Mouse (Mus musculus): Measurements from ENCODE around the gene Retsat. TPM values are rescaled to one million over a fixed set of nuclear protein-coding genes. Genes with fewer than 3 reads are reported as not detected.

Gene Retsat
- total RNA-seq, 4 experiments from 2014 or later, result 63.5 to 114 (median 84.2) TPM

GRCm38 (mm10) chr6:72622917-72623316 is 24.6 kb downstream of the Retsat start:
- DNase-seq (ENCODE audit: low spot score in 2 of 2), result no peak

- DNase-seq (ENCODE audit: low spot score in 2 of 2), result no peak
Measured at GRCm38 (mm10) chr6:72623661-72624402, 25.6 kb downstream of the Retsat start.

GRCm38 (mm10) chr6:72626391-72626790 is 28.1 kb downstream of the Retsat start:
- DNase-seq (ENCODE audit: low spot score in 2 of 2), result no peak

- DNase-seq (ENCODE audit: low spot score in 2 of 2), result no peak
Measured at GRCm38 (mm10) chr6:72627276-72627675, 29.0 kb downstream of the Retsat start.

GRCm38 (mm10) chr6:72630370-72630769 is 32.1 kb downstream of the Retsat start:
- DNase-seq (ENCODE audit: low spot score in 2 of 2), result no peak

GRCm38 (mm10) chr6:72630961-72631360 is 32.7 kb downstream of the Retsat start:
- no peak for DNase-seq (ENCODE audit: low spot score in 2 of 2)

- DNase-seq (ENCODE audit: low spot score in 2 of 2), result no peak
Measured at GRCm38 (mm10) chr6:72631700-72632099, 33.4 kb downstream of the Retsat start.

- DNase-seq (ENCODE audit: low spot score in 2 of 2), result no peak
Measured at GRCm38 (mm10) chr6:72634311-72634710, 36.0 kb downstream of the Retsat start.

- peak in 1 of 2 experiments; percentile 43 for DNase-seq (ENCODE audit: low spot score in 2 of 2)
Measured at GRCm38 (mm10) chr6:72635760-72636431, 37.6 kb downstream of the Retsat start.

GRCm38 (mm10) chr6:72636940-72637339 is 38.7 kb downstream of the Retsat start:
- DNase-seq (ENCODE audit: low spot score in 2 of 2), result no peak

- no peak for DNase-seq (ENCODE audit: low spot score in 2 of 2)
Measured at GRCm38 (mm10) chr6:72641218-72641954, 43.1 kb downstream of the Retsat start.

GRCm38 (mm10) chr6:72644576-72644975 is 46.3 kb downstream of the Retsat start:
- DNase-seq (ENCODE audit: low spot score in 2 of 2), result no peak

GRCm38 (mm10) chr6:72645364-72645763 is 47.1 kb downstream of the Retsat start:
- DNase-seq (ENCODE audit: low spot score in 2 of 2), result no peak

- DNase-seq (ENCODE audit: low spot score in 2 of 2), result peak; percentile 40 to 83
Measured at GRCm38 (mm10) chr6:72647383-72647820, 49.1 kb downstream of the Retsat start.

- DNase-seq (ENCODE audit: low spot score in 2 of 2), result no peak
Measured at GRCm38 (mm10) chr6:72648002-72648595, 49.8 kb downstream of the Retsat start.

- peak; percentile 59 to 69 for DNase-seq (ENCODE audit: low spot score in 2 of 2)
Measured at GRCm38 (mm10) chr6:72650338-72650851, 52.1 kb downstream of the Retsat start.

- no peak for DNase-seq (ENCODE audit: low spot score in 2 of 2)
Measured at GRCm38 (mm10) chr6:72653419-72653818, 55.1 kb downstream of the Retsat start.

GRCm38 (mm10) chr6:72654355-72654754 is 56.1 kb downstream of the Retsat start:
- no peak for DNase-seq (ENCODE audit: low spot score in 2 of 2)

GRCm38 (mm10) chr6:72655309-72656052 is 57.2 kb downstream of the Retsat start:
- DNase-seq (ENCODE audit: low spot score in 2 of 2), result no peak

- DNase-seq (ENCODE audit: low spot score in 2 of 2), result no peak
Measured at GRCm38 (mm10) chr6:72656053-72656442, 57.8 kb downstream of the Retsat start.

GRCm38 (mm10) chr6:72658006-72658405 is 59.7 kb downstream of the Retsat start:
- DNase-seq (ENCODE audit: low spot score in 2 of 2), result no peak

All from layer of hippocampus, adult 8-10 months (tissue).